Mouse (Mus musculus) cerebellum, postnatal 25 days (tissue): Measurements from ENCODE around the gene Ankk1.

Source experiments
- DNase-seq, 2 experiments: peaks; one replicate each; pipeline ENCODE4 v3.0.0; 2021; ENCODE audit warnings: mixed read lengths in 2 of 2

Ankk1 gene

DNA sequence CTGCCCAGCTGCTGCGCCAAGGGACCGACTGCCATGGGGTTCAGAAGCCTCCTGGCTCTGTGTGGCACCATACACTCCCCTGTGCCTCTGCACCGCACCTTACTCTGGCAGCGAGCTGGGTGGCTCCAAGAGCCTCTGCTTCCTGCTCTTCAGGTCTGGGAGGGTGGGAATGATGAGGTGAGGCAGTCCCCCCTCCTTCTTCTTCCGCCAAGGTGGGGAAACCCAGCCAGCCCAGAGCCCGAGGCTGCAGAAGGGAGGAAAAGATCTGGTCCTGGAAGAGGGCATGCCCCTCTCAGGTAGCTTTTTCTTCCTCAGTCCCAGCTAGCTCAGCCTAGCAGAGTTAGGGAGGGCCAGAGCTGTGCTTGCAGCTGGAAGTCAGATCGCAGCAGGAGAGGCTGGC, at the start of gene Ankk1:
Ankk1 (minus strand) TSS at position 101 of the 400 bp plus-strand sequence.
- DNase-seq = no peak

DNA sequence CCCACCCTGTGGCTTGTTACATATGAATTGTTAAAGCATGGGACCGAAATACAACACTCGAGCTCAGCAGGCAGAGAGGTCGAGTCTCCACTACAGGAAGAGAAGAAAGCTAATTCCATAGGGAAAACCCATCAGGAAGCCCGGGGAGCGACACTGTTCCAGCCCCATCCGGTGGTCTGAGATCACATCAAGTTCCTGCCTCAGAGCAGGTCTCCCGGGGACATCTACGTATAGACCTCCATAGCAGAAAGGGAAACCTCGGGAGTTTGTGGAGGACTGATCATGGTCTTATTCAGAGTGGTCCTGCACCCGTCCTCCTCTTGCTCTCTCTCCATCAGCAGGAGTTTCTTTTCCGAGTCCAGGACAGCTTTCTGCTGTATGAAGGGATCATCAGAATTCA, 45.3 kb upstream of the Ankk1 start:
- no peak for DNase-seq

DNA sequence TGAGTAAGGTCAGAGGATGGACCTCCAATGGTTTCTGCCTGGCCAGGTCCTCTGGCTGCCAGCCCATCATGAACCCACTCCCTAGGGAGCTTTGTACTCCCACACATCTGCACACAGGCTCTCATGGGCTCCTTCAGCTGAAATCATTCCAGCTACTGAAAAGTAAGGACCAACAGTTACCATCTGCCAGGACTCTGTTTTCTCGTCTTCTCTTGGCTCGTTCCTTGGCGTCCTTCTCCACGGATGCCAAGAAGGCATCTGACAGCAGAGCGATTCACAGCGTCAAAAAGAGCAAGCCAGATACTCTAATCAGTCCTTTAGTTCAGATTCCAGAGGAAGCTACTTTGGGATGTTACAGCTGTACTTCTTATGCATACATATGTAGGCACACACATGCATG, 44.1 kb upstream of the Ankk1 start:
- no peak for DNase-seq

DNA sequence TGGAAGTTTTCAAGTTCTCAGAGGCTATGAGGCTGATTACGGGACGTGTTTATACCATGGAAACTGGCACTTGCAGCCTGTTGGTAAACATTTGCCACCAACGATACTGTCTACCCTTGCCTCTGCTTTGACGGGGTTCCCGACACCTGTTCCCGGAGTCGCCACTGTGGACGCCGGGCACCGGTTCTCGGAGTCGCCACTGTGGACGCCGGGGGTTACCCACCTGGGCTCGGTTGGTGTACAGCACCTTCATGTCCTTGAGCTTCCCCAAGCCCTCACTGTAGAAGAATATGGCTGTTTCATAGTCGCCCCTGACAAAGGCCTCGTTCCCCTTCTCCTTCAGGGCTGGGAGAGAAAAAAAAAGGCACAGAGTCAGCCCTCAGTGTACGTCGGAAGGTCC, 43.2 kb upstream of the Ankk1 start:
- no peak for DNase-seq

DNA sequence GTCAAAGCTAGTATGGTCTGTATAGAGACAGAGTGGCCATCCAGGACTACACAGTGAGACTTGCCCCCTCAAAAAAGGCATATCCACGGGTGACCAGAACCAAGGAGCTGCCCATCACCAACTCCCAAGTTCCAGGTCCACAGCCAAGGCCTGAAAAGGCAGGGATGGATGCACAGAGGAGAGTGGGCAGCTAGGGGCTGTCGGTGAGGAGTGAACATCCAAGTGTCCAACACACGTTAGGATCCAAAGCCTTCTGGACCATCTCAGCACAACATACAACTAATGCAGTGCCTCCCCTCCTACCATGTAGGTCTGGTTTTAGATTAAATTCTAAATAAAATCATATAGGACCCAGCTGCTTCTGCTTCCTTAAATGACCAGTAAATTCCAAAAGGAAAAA, 29.3 kb upstream of the Ankk1 start:
- no peak for DNase-seq

DNA sequence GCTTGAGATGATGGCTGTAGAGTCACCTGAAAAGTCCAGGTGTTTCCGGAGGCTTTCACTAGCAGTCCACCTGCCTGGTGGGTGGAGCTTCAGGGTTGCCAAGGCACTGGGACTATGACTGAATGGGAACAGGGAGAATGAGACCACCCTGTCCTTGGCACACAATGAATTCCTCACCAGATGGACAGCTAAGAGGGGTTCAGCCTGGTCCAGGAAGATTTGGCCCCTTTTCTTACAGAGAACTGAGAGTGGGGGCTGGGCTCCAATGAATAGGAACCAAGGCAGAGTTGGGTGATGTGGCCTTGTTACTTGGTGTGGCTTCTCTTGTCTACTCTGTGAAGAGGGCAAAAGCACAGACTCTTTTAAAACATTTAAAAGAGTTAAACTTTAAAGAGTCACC, 25.6 kb upstream of the Ankk1 start:
- DNase-seq = no peak

DNA sequence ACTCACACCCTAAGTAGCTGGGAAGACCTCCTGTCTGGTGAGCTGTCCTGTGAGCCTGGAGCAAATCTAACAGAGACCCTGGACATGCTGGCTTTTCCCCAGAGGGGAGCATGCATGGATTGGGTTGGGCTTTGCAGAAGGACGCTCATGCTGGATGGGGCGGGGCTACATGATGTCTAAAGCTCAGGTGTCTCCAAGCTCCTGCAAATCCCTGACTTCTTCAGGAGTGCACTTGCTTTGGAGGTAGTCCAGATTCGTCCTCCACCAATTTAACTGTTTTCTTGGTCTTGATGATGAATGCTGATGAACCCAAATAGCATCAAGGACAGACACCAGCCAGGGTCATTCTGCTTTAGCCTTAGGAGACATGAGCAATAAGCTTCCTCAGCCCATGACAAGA, 23.7 kb upstream of the Ankk1 start:
- DNase-seq = no peak

DNA sequence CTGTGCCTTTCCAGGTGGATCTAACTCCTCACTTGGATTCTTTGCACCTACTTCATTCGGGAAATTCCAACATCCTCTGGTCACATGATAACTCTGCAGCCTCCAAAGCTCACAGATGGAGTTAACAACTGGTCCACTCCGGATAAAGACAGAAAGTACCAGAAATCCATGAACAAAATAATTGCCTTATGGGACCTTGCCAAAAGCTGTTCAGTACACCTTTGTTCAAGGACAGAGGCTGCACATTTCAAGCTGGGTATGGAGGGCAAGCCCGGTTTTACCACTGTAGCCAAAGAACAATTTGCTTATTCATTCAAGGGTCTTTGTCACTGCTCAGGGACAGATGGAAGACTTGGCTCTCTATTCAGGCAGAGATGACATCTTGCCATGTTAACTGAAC, 15.8 kb upstream of the Ankk1 start:
- no peak for DNase-seq

DNA sequence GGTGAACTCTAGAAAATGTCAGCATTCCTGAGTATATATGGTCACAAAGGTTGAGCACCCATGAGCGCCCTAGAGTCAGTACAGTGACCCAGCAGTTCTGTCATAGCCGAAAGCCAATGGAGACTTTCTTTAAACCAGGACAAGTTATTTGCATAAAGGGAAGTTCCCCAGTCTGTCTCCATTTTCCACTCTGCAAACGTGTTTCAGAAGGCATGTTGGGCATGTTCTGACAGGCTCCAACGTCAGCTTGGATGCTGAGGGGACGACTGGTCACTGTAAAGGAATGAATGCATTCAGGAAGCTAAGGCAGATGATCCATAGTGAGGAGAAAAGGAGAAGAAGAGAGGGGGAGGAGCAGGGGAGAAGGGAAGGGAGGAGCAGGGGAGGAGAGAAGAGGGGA, 657 bp upstream of the Ankk1 start:
- DNase-seq = no peak

DNA sequence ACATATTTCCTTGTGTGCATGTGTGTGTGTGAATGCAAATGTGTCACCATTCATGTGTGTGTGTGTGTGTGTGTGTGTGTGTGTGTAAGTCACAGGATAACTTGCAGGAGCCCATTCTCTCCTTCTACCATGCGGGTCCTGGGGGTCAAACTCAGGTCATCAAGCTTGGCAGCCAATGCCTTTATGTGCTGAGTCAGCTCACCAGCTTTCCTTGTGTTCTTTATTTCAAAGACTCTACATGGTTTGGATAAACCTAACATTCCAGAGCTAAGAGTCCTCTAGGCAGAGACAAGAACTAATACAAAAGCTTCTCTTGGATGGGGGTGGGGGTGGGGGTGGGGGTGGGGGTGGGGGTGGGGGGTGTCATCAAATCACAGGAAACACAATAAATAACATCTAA, 1.2 kb downstream of the Ankk1 start:
- DNase-seq = no peak

DNA sequence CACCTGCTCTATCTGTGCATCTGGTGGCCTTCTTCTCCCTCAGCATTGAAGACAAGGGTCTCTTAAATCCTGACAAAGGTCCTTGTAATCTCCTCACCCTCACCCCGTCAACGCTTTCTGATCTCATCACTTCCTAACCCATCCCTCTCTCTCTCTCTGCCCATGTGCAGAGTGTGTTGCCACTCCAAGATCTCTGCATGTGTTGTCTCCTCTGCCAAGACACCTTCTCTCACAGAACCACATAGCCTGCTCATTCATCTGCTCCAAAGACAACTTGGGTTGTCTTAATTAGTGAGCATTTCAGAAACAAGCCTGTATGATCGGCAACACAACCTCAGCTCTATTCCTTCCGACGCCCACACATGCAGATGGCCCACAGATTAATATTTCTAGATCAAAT, 3.0 kb downstream of the Ankk1 start:
- peak in 1 of 2 experiments; percentile 24 for DNase-seq

DNA sequence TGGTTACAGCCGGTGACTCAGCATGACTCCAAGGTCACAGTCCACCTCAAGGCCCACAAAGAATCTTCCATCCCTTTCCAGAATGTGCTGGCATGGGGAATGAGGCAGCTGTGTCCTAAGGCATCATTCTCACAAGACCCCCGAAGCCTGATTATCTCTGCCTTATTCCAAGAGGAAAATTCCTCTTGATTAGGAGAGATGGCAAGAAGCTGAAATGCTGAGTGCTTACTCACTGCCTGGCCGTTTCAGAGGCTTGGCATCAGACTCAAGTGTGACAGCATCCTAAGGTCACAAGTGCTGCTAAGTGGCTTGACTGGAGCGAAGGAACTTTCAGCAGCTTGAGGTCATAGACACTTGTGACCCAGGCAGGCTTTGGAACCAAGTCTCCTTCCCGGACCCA, 16.2 kb downstream of the Ankk1 start:
- DNase-seq = no peak

DNA sequence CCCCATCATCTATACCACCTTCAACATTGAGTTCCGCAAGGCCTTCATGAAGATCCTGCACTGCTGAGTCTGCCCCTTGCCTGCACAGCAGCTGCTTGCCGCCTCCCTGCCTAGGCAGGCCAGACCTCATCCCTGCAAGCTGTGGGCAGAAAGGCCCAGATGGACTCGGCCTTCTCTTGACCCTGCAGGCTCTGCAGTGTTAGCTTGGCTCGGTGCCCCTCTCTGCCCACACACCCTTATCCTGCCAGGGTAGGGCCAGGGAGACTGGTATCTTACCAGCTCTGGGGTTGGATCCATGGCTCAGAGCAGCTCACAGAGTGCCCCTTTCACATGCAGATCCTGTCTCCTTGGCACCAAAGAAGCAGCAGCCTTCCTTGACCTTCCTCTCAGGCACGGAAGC, 19.8 kb downstream of the Ankk1 start:
- peak; percentile 31 to 63 for DNase-seq

DNA sequence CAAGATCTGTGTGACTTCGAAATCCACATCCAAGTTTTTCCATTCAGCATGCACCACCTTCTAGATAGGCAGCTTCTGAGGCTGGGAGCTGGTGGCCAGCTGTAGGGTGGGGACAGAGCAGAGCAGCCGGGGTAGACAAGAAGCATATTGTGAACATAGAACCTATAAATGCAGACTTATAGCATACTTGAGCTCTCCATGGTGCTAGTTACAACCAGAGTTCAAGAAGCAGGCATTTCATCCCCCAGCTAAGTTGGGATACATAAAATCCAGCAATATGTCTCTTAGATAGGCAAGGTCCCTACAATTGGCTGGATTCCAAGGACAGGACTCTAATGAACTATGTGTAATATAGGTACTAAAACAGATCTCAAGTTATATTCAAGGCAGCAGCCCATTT, 23.1 kb downstream of the Ankk1 start:
- no peak for DNase-seq

DNA sequence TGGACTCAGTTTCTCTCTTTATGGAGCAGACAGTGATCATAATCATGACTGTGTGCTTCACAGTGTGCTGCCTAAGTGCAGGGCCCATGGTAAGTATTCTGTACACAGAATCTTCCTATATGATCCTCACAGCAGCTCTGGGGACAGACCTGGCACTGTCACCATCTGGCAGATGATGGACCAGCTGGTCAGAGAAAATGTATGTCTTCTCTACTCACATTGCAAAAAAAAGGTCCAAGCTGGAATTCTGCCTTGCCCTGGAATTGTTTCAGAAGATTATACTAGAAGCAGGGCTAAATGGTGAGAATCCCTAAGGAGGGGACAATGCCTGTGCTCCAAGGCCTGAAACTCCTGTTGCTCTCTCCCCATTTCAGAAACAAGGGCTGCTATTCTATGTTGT, 30.8 kb downstream of the Ankk1 start:
- peak in 1 of 2 experiments; percentile 14 for DNase-seq

DNA sequence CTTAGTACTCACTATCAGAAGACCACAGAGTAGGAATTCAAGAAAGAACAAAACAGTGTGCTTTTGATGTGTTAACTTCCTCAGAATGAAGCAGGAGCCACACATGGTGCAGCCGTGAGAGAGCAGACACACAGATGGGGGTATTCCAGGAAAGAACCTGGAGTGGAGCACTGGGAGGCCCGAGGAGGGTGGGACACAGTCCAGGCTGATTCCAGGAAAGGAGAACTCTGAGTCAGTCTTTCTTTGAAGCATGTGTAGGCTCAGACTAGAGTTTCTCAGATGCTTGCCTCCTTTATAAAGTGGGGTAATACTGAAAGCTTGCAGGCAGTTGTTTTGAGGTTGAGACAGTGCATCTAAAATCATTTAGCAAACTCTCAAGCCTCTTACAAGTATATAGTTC, 34.6 kb downstream of the Ankk1 start:
- DNase-seq = no peak

DNA sequence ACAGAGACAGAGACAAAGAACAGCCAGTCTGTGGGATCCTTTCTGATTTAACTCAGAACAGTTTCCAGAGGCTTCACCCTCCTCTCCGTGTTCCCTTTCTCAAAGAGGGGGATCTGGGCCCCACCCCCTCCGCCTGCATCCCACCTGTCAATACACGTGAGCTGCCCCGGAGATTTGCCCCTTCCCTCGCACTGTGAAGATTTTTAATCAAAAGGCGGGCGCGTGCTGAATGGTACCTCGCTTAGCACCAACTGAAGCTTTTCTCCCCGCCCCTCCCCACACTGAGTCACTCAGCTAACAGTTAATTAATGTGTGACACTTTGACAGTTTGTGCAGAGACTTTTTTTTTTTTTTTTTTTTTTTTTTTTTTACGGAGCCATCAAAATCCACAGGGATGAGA, 40.7 kb downstream of the Ankk1 start:
- DNase-seq = no peak

DNA sequence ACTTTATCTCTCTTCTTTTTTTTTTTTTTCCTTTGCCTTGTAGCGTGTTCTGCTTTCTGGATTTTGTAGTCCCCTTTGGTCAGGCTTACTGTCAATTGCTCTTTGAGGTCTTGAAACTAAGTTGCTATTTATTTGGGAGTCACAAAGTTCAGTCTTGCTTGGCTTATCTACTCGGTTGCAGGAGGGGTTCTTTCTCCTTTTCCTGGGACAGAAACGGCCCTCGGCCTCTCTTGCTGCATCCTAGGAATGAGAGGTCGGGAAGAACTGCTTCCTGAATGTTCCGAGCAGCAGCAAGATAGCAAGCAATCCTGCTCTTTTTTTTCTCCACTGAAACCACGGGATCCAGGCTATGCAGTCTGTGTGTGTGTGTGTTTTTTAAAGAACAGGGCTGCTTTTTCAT, 41.5 kb downstream of the Ankk1 start:
- no peak for DNase-seq

DNA sequence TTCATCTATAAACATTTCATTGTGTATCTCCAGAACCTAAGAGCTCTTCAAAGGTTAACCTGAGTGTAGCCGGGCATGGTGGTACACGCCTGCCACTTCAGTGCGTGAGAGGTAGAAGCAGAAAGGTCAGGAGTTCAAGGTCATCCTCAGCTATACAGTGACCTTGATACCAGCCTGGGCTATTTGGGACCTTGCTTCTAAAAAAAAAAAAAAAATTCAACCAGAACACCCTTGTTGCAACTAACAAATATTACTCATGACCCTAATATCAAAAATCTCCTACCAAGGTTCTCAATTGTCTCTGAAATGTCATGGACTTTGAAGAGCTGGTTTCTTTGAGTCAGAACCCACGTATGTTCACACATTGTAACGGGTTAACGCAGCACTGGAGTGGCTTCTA, 42.0 kb downstream of the Ankk1 start:
- no peak for DNase-seq

DNA sequence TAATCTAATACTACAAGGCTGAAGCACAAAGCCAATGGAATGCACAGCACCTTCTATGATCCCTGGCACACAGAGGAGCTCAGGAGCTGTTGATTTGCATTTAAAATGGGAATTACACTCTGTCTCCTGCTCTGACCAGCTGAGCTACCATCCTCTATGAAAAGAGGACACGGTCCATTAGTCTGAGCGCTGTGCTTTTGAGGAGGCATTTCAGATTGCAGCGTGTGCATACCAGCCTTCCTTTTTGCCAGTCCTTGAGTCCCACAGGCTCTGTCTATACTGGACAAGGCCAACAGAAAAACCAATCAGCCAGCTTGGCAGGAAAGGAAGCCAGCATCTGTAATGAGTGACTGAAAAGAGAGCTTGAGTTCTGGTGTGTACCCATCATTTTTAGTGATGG, 42.8 kb downstream of the Ankk1 start:
- DNase-seq = no peak

DNA sequence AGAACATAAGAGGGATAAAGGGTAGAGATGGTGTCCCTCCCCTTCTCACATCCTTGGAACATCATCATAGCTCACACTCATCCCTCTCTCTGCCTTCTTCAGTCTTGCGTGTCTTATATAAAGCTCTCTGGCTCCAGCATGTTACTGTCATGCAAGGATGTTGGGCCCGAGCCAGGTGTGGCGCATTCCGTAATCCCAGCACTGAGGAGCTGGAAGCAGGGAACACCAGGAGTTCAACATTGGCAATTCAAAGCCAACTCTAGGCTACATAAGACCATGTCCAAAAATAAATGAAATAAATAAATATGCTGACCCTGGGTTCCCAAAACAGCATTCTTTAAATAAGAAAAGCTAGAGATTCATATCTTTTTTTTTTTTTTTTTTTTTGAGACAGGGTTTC, 46.9 kb downstream of the Ankk1 start:
- peak; percentile 53 to 78 for DNase-seq

DNA sequence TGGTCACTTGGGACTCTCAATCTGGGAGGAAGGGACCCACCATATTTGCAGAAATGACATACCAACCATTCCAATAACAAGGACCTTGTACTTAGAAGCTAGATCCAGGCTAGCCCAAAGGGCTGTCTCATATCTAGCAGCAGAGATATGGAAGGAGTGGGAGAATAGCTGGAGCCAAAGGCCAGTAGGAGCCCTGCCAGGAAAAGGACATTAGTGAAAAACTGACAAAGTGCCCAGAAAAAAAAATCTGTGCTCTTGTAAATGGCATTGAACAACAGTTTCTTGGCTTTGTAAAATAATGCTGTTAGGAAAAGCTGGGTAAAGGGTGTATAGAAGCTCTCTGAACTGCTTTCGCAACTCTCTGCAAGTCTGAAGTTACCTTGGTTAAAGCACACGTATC, 52.9 kb downstream of the Ankk1 start:
- no peak for DNase-seq

DNA sequence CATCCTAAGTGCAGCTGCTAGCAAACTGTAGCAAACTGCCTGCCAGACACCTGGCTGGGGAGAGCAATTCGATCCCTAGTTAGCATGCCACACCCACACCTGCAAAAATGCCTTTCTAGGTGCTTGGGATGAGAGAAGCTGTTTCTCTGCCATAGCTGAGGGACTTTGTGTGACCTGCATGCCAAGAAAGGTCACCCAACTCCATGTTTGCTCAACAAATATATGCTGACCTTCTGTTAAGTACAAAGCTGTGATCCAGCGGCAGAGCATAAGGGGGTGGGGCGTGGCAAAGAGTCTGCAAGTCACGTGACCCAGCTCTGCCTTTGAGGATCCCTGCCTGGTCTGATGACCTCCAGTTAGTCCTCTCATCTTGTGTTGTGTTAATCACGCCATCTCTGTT, 61.1 kb downstream of the Ankk1 start:
- no peak for DNase-seq
